ENCODE assay signal across 22 mouse cellular contexts in genomic region chr8:91425251-91425866, GRCm38 (mm10).
A peak's percentile ranks its signal among the peaks of the same experiment; 100 is the strongest.
DNase-seq lines count a peak whose midpoint lies in the region; ATAC-seq and TF ChIP-seq lines count a peak whose summit lies in the region.
"Had no signal": no experiment of that assay in that cellular context is flagged by ENCODE, and none has a peak within 500 bp of the region (broad histone marks: within the 10 kb centered on the region; RNA-seq: fewer than 3 reads in every experiment).

No protein-coding gene starts in this region.

- H3K4me2 ChIP-seq in lung, postnatal 0 days (replicated peaks; ENCODE audit: low read depth, low read length): no peak overlapping the region
- H3K4me2 ChIP-seq: heart, embryonic 11.5 days; intestine, embryonic 15.5 days; liver, embryonic 11.5 days; neural tube, embryonic 13.5 days; stomach, embryonic 15.5 days had no signal

- TF ChIP-seq POLR2A in kidney, adult 2 months (IDR thresholded peaks at IDR 0.05; ENCODE audit: low read depth, low read length): no peak

- no peak for ATAC-seq in lung, postnatal 0 days
- ATAC-seq in Patski: peak; percentile 26
- ATAC-seq: hindbrain, embryonic 16.5 days; intestine, embryonic 15.5 days; liver, postnatal 0 days had no signal

- POLR2A ChIA-PET in Patski (lab: Charles Lee): interaction anchor here (1.1 kb wide), 1 partner anchor 46 kb away, joined by 6 read pairs; no protein-coding TSS in a partner anchor

- peaks cover 14% of the 10 kb centered on the region for H3K4me1 ChIP-seq in kidney, adult 2 months (ENCODE audit: control insufficient read depth, insufficient read depth, low read length)
- H3K4me1 ChIP-seq in lung, postnatal 0 days (ENCODE audit: insufficient read depth, low read depth, low read length): no peaks in the 10 kb centered on the region
- H3K4me1 ChIP-seq: hindbrain, embryonic 10.5 days; intestine, embryonic 15.5 days; neural tube, embryonic 13.5 days; stomach, embryonic 15.5 days had no signal

- H3K4me3 ChIP-seq in kidney, adult 2 months (ENCODE audit: insufficient read depth, low read depth, low read length): no peak overlapping the region
- H3K4me3 ChIP-seq in lung, postnatal 0 days (ENCODE audit: low read depth, low read length): no peak overlapping the region
- H3K4me3 ChIP-seq: hindbrain, embryonic 10.5 days; intestine, embryonic 15.5 days; layer of hippocampus, adult 2 months; megakaryocyte, embryonic 14.5 days; neural tube, embryonic 13.5 days; stomach, embryonic 15.5 days had no signal

- WGBS in kidney, adult 2 months: 64% methylated on average over 10 of the region's 10 CpGs
- 72% methylated on average over 10 of the region's 10 CpGs for WGBS in lung, postnatal 0 days

- H3K9ac ChIP-seq in lung, postnatal 0 days (replicated peaks; ENCODE audit: low read depth): no peak overlapping the region
- H3K9ac ChIP-seq: intestine, embryonic 15.5 days; liver, postnatal 0 days; neural tube, embryonic 13.5 days; stomach, embryonic 15.5 days had no signal

- TF ChIP-seq CTCF in kidney, adult 2 months (conservative IDR thresholded peaks at IDR 0.05; ENCODE audit: insufficient read depth, insufficient read length, low read depth, low read length): no peak
- no peak for TF ChIP-seq CTCF in lung, postnatal 0 days (IDR thresholded peaks at IDR 0.05)
- TF ChIP-seq CTCF in Patski (IDR thresholded peaks at IDR 0.05): no peak

- CTCF ChIA-PET in Patski (lab: Charles Lee): interaction anchor here (0.9 to 1.6 kb wide), 3 partner anchors 9 to 44 kb away, joined by 3 to 5 read pairs (median 4); no protein-coding TSS in a partner anchor

- H3K27me3 ChIP-seq in kidney, adult 2 months (replicated peaks; ENCODE audit: control insufficient read depth, insufficient read depth, low read length): no peaks in the 10 kb centered on the region
- no peaks in the 10 kb centered on the region for H3K27me3 ChIP-seq in lung, postnatal 0 days (replicated peaks; ENCODE audit: insufficient read depth, low read length)
- no peaks in the 10 kb centered on the region for H3K27me3 ChIP-seq in Patski
- H3K27me3 ChIP-seq: intestine, embryonic 15.5 days; megakaryocyte, embryonic 14.5 days; neural tube, embryonic 13.5 days; stomach, embryonic 15.5 days had no signal

- no peak for TF ChIP-seq EP300 in lung, postnatal 0 days (IDR thresholded peaks at IDR 0.05)

- peak overlapping the region; percentile 64 for H3K27ac ChIP-seq in kidney, adult 2 months (ENCODE audit: insufficient read depth, low read depth, low read length)
- H3K27ac ChIP-seq in lung, postnatal 0 days (ENCODE audit: low read length): no peak overlapping the region
- H3K27ac ChIP-seq: hindbrain, embryonic 10.5 days; intestine, embryonic 15.5 days; layer of hippocampus, adult 2 months; neural tube, embryonic 13.5 days; stomach, embryonic 15.5 days had no signal

- in situ Hi-C loops in Patski (cut with MboI; ENCODE audit: low pct_unique_long_range_greater_than_20kb): no loop called here

- DNase-seq in kidney, adult 2 months: no peak
- DNase-seq in kidney, adult 18-20 months: no peak
- DNase-seq in lung, postnatal 36 days: peak; percentile 23
- DNase-seq in lung, postnatal 0 days (ENCODE audit: low spot score): no peak
- DNase-seq in Patski (ENCODE audit: low read depth, low spot score): no peak
- DNase-seq in yolk sac, embryonic 10.5 days (ENCODE audit: low spot score): peak; percentile 42
- no peak for DNase-seq in urinary bladder, adult 2 months (ENCODE audit: low spot score)
- DNase-seq: adrenal gland, postnatal 36 days; B cell, adult 2 months; cerebellum, adult 9-11 months; kidney, postnatal 14 days; liver, postnatal 0 days; midbrain, embryonic 14.5 days had no signal

- H3K36me3 ChIP-seq in kidney, adult 2 months (ENCODE audit: control insufficient read depth, insufficient read depth, low read length): no peaks in the 10 kb centered on the region; the same call in 1 of the 2 replicates
- no peaks in the 10 kb centered on the region for H3K36me3 ChIP-seq in lung, postnatal 0 days (ENCODE audit: insufficient read depth, low read length)
- H3K36me3 ChIP-seq: intestine, embryonic 15.5 days; stomach, embryonic 15.5 days had no signal

- no peaks in the 10 kb centered on the region for H3K9me3 ChIP-seq in lung, postnatal 0 days (ENCODE audit: low read length)
- H3K9me3 ChIP-seq: intestine, embryonic 15.5 days; megakaryocyte, embryonic 14.5 days; neural tube, embryonic 13.5 days; stomach, embryonic 15.5 days had no signal

Comparison
In these comparisons a context has a peak if more than half of its experiments do, and no peak if none do; other contexts are left out.
1. DNase-seq: peak in lung, postnatal 36 days (single experiment) and yolk sac, embryonic 10.5 days (single experiment); none in kidney, adult 2 months (single experiment), kidney, adult 18-20 months (single experiment), lung, postnatal 0 days (single experiment), Patski (single experiment) and urinary bladder, adult 2 months (single experiment).